Mouse (Mus musculus): Measurements from ENCODE around the gene Sapcd2. TPM values are rescaled to one million over a fixed set of nuclear protein-coding genes. Genes with fewer than 3 reads are reported as not detected.
"Not testable (repeated sequence)": the region's sequence is repeated elsewhere in the genome, so short reads cannot be mapped to it uniquely, and the experiment has no call there.

Gene Sapcd2
- polyA plus RNA-seq, 1 experiment: 2.5 TPM

- no peak for DNase-seq (ENCODE audit: low spot score)
Observed at GRCm38 (mm10) chr2:25372644-25373391, 697 bp downstream of the Sapcd2 start.

- no peak for DNase-seq (ENCODE audit: low spot score)
Observed at GRCm38 (mm10) chr2:25373431-25373830, 1.3 kb downstream of the Sapcd2 start.

GRCm38 (mm10) chr2:25376589-25376988, 4.5 kb downstream of the Sapcd2 start:
- DNase-seq (ENCODE audit: low spot score): no peak

- no peak for DNase-seq (ENCODE audit: low spot score)
Observed at GRCm38 (mm10) chr2:25384492-25384891, 12.4 kb downstream of the Sapcd2 start.

- no peak for DNase-seq (ENCODE audit: low spot score)
Observed at GRCm38 (mm10) chr2:25391266-25391665, 19.1 kb downstream of the Sapcd2 start.

GRCm38 (mm10) chr2:25394281-25395221, 22.4 kb downstream of the Sapcd2 start:
- DNase-seq (ENCODE audit: low spot score): no peak

- peak; percentile 60 for DNase-seq (ENCODE audit: low spot score)
Observed at GRCm38 (mm10) chr2:25395721-25396596, 23.8 kb downstream of the Sapcd2 start, which contains the start of gene Entpd2. Gene Entpd2, plus strand, starts transcription at chr2:25395874.

- no peak for DNase-seq (ENCODE audit: low spot score)
Observed at GRCm38 (mm10) chr2:25396597-25396983, 24.5 kb downstream of the Sapcd2 start.

GRCm38 (mm10) chr2:25397010-25397409, 24.9 kb downstream of the Sapcd2 start:
- no peak for DNase-seq (ENCODE audit: low spot score)

GRCm38 (mm10) chr2:25398065-25398464, 25.9 kb downstream of the Sapcd2 start:
- no peak for DNase-seq (ENCODE audit: low spot score)

- DNase-seq (ENCODE audit: low spot score): no peak
Observed at GRCm38 (mm10) chr2:25399051-25399450, 26.9 kb downstream of the Sapcd2 start, which contains the start of gene Npdc1. Gene Npdc1, plus strand, starts transcription at chr2:25399351.

- no peak for DNase-seq (ENCODE audit: low spot score)
Observed at GRCm38 (mm10) chr2:25400291-25400690, 28.2 kb downstream of the Sapcd2 start.

GRCm38 (mm10) chr2:25400764-25401163, 28.6 kb downstream of the Sapcd2 start:
- no peak for DNase-seq (ENCODE audit: low spot score)

- no peak for DNase-seq (ENCODE audit: low spot score)
Observed at GRCm38 (mm10) chr2:25402377-25402971, 30.4 kb downstream of the Sapcd2 start.

GRCm38 (mm10) chr2:25402972-25403601, 31.0 kb downstream of the Sapcd2 start:
- DNase-seq (ENCODE audit: low spot score): peak; percentile 56

GRCm38 (mm10) chr2:25403994-25404393, 31.9 kb downstream of the Sapcd2 start:
- DNase-seq (ENCODE audit: low spot score): no peak

GRCm38 (mm10) chr2:25408908-25409307, 36.8 kb downstream of the Sapcd2 start:
- DNase-seq (ENCODE audit: low spot score): no peak

- DNase-seq (ENCODE audit: low spot score): not testable (repeated sequence)
Observed at GRCm38 (mm10) chr2:25413436-25413835, 41.3 kb downstream of the Sapcd2 start.

GRCm38 (mm10) chr2:25417426-25417825, 45.3 kb downstream of the Sapcd2 start:
- DNase-seq (ENCODE audit: low spot score): no peak

GRCm38 (mm10) chr2:25421896-25422295, 49.8 kb downstream of the Sapcd2 start:
- no peak for DNase-seq (ENCODE audit: low spot score)
